Mouse (Mus musculus): ENCODE data around the gene Gm10563.
"Not testable (repeated sequence)": the region's sequence is repeated elsewhere in the genome, so short reads cannot be mapped to it uniquely, and the experiment has no call there.

The Gm10563 gene

DNA sequence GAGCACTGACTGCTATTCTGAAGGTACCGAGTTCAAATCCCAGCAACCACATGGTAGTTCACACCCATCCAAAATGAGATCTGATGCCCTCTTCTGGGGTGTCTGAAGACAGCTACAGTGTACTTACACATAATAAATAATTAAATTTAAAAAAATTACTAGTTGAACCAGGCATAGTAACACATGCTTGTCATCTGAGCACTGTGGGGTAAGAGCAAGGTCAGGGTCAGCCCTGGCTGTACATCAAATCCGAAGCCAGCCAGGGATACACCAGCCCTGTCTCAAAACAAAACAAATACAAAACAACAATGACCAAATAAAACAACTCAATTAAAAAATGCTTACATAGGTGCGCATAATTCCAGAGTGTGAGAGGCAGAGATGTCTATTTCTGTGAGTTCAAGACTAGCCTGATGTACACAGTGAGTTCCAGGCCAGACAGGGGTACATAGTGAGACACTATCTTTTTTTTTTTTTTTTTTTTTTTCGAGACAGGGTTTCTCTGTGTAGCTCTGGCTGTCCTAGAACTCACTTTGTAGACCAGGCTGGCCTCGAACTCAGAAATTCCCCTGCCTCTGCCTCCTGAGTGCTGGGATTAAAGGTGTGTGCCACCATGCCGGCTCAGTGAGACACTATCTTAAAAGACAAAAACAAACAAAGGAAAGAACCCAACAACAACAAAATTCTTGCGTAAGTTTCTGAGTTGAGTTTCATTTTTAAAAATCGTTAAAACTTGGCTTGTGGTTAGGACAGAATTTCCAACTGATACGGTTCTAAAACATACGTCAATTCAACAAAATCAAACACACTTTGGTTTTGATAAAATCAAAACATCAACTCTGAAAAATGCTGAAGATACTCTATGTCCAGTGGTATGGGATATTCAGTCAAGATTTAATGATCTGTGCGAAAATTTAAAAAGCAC lies 45.0 kb downstream of the Gm10563 start:
- DNase-seq (ENCODE audit: low read depth, low spot score) = no peak

GRCm38 (mm10) chr4:155598536-155598935 lies 46.7 kb downstream of the Gm10563 start:
- DNase-seq (ENCODE audit: low read depth, low spot score) = peak; percentile 37

GRCm38 (mm10) chr4:155596606-155597005 lies 48.6 kb downstream of the Gm10563 start:
- DNase-seq (ENCODE audit: low read depth, low spot score) = no peak

- DNase-seq (ENCODE audit: low read depth, low spot score) = no peak
These were observed 49.4 kb downstream of the Gm10563 start for GRCm38 (mm10) chr4:155595777-155596176.

- no peak for DNase-seq (ENCODE audit: low read depth, low spot score)
These were observed 51.4 kb downstream of the Gm10563 start for GRCm38 (mm10) chr4:155593780-155594179.

GRCm38 (mm10) chr4:155591012-155591719 lies 54.0 kb downstream of the Gm10563 start:
- no peak for DNase-seq (ENCODE audit: low read depth, low spot score)

DNA sequence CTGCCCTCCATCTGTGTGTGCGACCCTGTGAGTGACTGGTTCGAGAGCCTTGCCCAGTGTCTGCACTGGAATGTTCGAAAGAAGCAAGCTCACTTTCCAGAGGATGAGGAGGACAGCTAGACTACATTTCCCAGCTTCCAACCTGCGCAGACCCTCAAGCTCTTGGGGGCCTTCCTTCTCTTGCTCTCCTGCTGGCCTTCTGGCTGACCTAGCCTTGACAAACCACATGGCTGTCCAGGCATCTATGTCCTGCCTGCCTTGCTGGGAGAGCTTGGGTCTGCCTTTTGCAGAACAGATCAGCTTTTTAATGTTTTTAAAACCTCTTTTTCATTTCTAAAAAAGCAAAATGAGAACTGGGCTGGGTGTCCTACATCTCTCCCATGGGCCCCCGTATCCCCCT lies 55.9 kb downstream of the Gm10563 start:
- DNase-seq (ENCODE audit: low read depth, low spot score) = no peak

GRCm38 (mm10) chr4:155582279-155582905 lies 62.8 kb downstream of the Gm10563 start:
- DNase-seq (ENCODE audit: low read depth, low spot score) = no peak

GRCm38 (mm10) chr4:155580420-155580819 lies 64.8 kb downstream of the Gm10563 start:
- no peak for DNase-seq (ENCODE audit: low read depth, low spot score)

DNA sequence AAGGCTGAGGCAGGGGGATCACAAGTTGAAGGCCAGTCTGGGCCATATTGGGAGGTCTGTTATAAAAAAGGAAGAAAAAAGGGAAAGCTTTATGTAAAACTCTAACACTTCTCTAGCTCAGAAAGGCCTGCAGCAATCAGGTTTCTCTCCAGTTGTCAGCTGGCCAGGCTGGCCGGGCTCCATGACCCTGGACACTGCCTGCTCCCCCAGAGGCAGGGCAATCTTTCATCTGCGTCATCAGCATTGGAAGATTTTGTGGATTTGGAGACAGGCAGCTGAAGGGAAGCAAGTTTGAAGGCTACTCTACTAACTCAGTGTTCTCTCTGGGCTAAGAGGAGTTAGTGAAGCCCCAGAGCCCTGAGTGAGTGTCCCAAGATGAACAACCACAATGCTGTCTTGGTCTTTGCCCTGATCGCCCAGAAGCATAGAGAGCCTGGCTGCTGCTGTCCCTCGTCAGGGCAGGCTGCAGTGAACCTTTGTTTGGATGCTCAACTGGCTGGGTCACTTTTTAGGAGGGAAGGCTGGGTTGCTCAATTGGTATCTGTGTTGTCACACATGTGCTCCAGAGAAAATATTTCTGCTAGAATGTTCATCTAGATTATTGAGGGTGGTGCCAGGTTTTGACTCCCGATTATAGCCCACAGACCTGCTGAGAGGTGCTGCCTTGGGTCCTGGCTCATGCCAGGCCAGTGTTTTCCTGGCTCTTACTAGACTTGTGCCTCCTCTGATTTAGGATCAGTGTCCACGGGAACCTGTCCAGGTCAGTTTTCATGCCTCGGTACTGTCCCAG lies 66.7 kb downstream of the Gm10563 start:
- DNase-seq (ENCODE audit: low read depth, low spot score) = no peak

- DNase-seq (ENCODE audit: low read depth, low spot score) = no peak
These were observed 67.5 kb downstream of the Gm10563 start for GRCm38 (mm10) chr4:155577741-155578140.

DNA sequence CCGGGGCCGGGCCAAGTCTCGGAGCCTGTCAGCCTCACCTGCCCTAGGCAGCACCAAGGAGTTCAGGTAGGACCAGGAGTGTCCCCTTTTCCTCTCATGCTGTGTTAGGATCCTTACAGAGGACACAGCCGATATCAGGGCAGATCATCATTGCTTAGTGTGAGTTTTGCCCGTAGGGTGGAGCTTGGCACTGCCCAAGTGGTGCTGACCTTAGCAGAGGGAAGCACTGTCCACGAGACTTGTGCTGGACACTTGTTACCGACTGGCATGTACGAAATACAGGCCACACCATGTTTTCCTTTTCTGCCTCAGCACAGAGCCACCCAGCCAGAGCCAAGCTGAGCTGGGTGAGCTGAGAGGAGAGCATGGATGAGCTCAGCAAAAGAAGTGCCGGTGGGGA lies 68.1 kb downstream of the Gm10563 start:
- no peak for DNase-seq (ENCODE audit: low read depth, low spot score)

GRCm38 (mm10) chr4:155575521-155575920 lies 69.7 kb downstream of the Gm10563 start:
- DNase-seq (ENCODE audit: low read depth, low spot score) = no peak

GRCm38 (mm10) chr4:155574931-155575330 lies 70.3 kb downstream of the Gm10563 start:
- no peak for DNase-seq (ENCODE audit: low read depth, low spot score)

DNA sequence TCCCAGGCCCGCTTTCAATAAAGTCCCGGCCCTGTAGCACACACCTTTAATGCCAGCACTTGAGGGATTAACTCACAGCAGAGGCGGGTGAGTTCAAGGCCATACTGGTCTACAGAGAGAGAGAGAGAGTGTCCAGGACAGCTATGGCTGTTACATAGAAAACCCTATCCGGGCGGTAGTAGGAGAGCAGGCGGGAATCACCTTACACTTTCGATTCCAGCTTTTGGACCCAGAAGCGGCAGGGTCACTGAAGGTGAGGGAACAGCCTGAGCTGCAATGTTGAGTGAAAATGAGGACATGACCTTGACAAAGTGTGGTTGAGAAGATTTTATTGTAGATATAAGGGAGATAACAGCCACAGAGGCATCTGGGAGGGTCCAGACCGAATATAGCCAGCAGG lies 71.3 kb downstream of the Gm10563 start:
- DNase-seq (ENCODE audit: low read depth, low spot score) = no peak

DNA sequence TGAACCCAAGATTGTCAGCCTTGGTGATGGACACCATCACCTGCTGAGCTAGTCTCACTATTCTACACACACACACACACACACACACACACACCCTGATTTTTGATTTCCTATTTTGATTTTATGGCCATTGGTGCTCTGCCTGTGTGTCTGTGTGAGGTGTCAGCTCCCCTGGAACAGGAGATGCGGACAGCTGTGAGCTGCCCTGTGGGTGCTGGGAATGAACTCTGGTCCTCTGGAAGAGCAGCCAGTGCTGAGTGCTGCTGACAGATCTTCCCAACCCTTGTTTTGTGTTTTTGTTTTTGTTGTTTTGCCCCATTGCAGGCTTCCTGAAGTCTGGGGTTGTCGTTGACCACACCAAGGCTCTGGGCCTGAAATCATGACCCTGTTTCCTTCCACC lies 72.1 kb downstream of the Gm10563 start:
- DNase-seq (ENCODE audit: low read depth, low spot score) = no peak

- DNase-seq (ENCODE audit: low read depth, low spot score) = no peak
These were observed 73.8 kb downstream of the Gm10563 start for GRCm38 (mm10) chr4:155571442-155571841.

- DNase-seq (ENCODE audit: low read depth, low spot score) = not testable (repeated sequence)
These were observed 74.9 kb downstream of the Gm10563 start for GRCm38 (mm10) chr4:155570315-155570714.

DNA sequence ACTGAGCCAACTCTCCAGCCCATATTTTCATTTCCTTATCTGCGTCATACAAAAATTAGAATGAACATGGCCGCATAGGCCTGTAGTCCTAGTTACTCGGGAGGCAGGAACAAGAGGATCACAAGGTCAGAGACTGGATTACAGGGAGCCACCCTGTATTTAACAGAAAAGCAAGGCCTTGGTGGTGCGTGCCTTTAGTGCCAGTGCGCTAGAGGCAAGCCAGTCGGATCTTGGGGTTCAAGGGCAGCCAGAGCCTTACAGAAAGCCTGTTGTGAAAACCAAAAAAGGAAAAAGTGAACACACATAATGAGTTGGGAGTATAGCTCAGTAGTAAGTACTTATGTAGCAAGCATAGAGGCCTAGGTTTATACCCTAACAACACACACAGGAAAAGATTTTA lies 75.4 kb downstream of the Gm10563 start:
- DNase-seq (ENCODE audit: low read depth, low spot score) = no peak

DNA sequence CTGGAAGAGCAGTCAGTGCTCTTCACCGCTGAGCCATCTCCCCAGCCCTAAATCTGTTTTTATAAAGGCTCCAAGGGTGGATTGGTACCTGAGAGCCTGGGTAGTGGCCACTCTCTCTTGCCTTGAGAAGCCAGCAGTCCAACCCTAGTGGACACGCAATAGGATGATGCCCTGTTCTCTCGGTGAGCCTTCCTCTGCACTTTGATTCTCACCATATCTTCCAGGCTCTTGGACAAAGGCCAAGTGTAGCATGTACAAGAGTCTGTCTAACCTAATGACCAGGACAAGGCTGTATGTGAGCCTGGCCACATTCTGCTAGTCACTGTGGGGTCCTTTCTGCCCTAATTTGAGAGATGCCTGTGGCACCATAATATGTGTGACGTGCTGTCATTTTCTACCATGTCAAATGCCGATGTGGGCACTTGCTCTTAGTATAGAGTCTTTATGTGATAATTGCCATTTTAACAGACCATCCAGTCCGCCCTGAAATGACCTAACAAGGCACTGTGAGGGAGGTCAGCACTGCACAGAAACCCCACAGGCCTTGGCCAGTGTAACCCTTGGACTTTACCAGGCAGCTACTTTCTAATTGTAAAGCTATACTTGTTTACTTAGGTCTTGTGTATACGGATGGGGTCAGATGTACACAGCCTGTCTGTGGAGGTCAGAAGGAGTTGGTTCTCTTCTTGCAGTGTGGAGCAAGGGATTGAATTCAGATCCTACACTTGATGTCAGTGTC lies 76.4 kb downstream of the Gm10563 start:
- no peak for DNase-seq (ENCODE audit: low read depth, low spot score)

GRCm38 (mm10) chr4:155568170-155568569 lies 77.0 kb downstream of the Gm10563 start:
- DNase-seq (ENCODE audit: low read depth, low spot score) = peak; percentile 36
